Mouse (Mus musculus): ENCODE data around the gene Pllp. TPM values are rescaled to one million over a fixed set of nuclear protein-coding genes. Genes with fewer than 3 reads are reported as not detected.

Gene Pllp
- polyA plus RNA-seq (2014; fragmentation: Nextera tagmentation; extraction: Ambion mirVana), result 4.6 and 8.1 TPM in 2 replicates

DNA sequence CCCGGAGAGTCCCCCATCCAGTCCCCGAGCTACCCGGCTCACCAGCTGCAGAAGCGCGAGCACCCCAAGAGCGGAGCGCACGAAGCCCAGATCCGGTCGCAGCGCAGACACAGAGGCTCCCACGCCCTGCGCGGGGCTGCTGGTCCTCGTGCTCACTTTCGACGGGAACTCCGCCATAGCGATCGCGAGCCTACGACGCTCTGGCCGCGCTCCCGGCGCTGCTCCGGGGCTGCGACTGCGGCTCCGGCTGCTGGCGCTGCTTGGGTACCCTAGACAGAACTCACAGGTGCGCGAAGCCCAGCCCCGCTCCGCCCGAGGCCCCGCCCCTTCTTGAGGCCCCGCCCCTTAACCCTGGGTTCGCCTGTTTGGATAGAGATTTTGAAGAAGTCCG lies at the start of gene Pllp:
Pllp (minus strand) TSS at position 285 of the 391 bp plus-strand sequence.
- H3K27ac ChIP-seq (replicated peaks; ENCODE audit: low read depth, low read length), result no peak within 1 kb of the TSS
- peaks cover 55% of the 10 kb centered on the region for H3K27me3 ChIP-seq (replicated peaks; ENCODE audit: control insufficient read depth, insufficient read depth, low read length)
- no peaks in the 10 kb centered on the region for H3K9me3 ChIP-seq (ENCODE audit: control insufficient read depth, low read length)
- under 1% methylated on average over 35 of the region's 41 CpGs for WGBS
- DNase-seq (ENCODE audit: low spot score), result peak; percentile 59
- 0 out of 2 replicates have a peak, but pooled peaks cover 5% of the 10 kb centered on the region for H3K4me1 ChIP-seq (ENCODE audit: control insufficient read depth, insufficient read depth, low read length)
- peak within 1 kb of the TSS; percentile 65 for H3K4me2 ChIP-seq (ENCODE audit: low read depth, low read length)
- no peaks in the 10 kb centered on the region for H3K36me3 ChIP-seq (ENCODE audit: control insufficient read depth, insufficient read depth, low read length)
- peak within 1 kb of the TSS; percentile 30; the same call in 1 of the 2 replicates for H3K9ac ChIP-seq (ENCODE audit: low read depth, low read length)
- H3K4me3 ChIP-seq (ENCODE audit: low read depth, low read length), result peak within 1 kb of the TSS; percentile 35
- ATAC-seq (ENCODE audit: low read depth), result peak; percentile 64

DNA sequence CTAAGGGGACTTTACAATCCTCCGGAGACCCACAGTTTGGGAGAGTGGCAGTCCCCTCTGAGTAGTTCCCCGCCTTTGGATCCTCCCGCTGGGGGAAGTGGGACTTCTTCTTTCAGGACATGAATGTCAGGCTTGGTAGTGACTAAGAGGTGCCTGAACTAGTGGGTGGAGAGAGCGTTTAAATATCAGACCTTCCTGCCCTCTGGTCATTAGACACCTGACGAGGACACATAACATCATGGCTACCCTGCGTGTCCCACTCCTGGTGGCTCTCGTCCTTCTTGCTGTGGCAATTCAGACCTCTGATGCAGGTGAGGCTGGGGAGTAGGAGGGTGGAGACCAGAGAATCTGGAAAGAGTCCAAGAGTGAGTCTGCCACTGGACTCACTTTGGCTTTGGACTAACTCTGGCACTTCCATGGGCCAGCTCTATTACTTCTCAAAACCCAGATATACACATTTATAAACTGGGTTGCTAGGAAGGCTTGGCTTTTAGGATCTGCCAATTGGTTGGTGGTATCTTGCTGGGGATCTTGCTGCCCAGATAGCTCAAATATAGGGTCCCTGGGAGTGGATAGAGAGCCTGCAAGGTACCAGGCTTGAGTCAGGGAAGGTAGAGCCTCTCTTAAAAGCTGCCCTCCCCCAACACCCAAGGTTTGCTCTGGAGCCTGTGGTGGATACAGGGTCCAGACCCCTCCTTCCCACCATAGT lies 49.6 kb upstream of the Pllp start, which contains the start of gene Ccl22:
Ccl22 (plus strand) TSS at position 115 of the 709 bp plus-strand sequence.
- no peaks in the 10 kb centered on the region for H3K4me1 ChIP-seq (ENCODE audit: control insufficient read depth, insufficient read depth, low read length)
- H3K9me3 ChIP-seq (ENCODE audit: control insufficient read depth, low read length), result no peaks in the 10 kb centered on the region
- DNase-seq (ENCODE audit: low spot score), result no peak
- H3K27me3 ChIP-seq (replicated peaks; ENCODE audit: control insufficient read depth, insufficient read depth, low read length), result no peaks in the 10 kb centered on the region
- 87% methylated on average over 7 of the region's 7 CpGs for whole genome bisulfite sequencing
- no peak within 1 kb of the TSS for H3K4me2 ChIP-seq (ENCODE audit: low read depth, low read length)
- no peak within 1 kb of the TSS for H3K9ac ChIP-seq (ENCODE audit: low read depth, low read length)
- H3K4me3 ChIP-seq (ENCODE audit: low read depth, low read length), result no peak within 1 kb of the TSS
- no peaks in the 10 kb centered on the region for H3K36me3 ChIP-seq (ENCODE audit: control insufficient read depth, insufficient read depth, low read length)
- no peak within 1 kb of the TSS for H3K27ac ChIP-seq (replicated peaks; ENCODE audit: low read depth, low read length)
- ATAC-seq (ENCODE audit: low read depth), result no peak

DNA sequence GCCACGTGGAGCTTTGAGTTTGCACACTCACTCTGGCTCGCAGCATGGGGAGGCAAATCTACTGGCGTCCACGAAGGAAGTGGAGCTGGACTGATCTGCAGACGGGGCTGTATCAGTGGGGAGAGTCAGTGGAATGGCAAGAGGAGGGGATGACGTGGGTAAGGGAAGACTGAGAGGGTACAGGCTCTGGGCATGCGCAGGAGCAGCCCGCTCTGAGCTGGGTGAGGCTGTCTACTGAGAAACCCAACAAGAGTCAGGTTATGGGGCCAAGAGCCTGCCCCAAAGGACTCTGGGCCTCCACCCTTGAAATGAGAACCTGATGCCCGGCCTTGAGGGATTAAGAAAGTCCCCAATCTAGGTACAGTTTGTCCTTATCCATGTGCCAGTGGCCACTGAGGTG lies 48.9 kb upstream of the Pllp start:
- no peaks in the 10 kb centered on the region for H3K9me3 ChIP-seq (ENCODE audit: control insufficient read depth, low read length)
- no peak overlapping the region for H3K4me3 ChIP-seq (ENCODE audit: low read depth, low read length)
- WGBS, result 84% methylated on average over 9 of the region's 9 CpGs
- H3K4me2 ChIP-seq (ENCODE audit: low read depth, low read length), result no peak overlapping the region
- no peak overlapping the region for H3K9ac ChIP-seq (ENCODE audit: low read depth, low read length)
- H3K27me3 ChIP-seq (replicated peaks; ENCODE audit: control insufficient read depth, insufficient read depth, low read length), result no peaks in the 10 kb centered on the region
- DNase-seq (ENCODE audit: low spot score), result no peak
- no peaks in the 10 kb centered on the region for H3K36me3 ChIP-seq (ENCODE audit: control insufficient read depth, insufficient read depth, low read length)
- no peak overlapping the region for H3K27ac ChIP-seq (replicated peaks; ENCODE audit: low read depth, low read length)
- no peak for ATAC-seq (ENCODE audit: low read depth)
- H3K4me1 ChIP-seq (ENCODE audit: control insufficient read depth, insufficient read depth, low read length), result no peaks in the 10 kb centered on the region

DNA sequence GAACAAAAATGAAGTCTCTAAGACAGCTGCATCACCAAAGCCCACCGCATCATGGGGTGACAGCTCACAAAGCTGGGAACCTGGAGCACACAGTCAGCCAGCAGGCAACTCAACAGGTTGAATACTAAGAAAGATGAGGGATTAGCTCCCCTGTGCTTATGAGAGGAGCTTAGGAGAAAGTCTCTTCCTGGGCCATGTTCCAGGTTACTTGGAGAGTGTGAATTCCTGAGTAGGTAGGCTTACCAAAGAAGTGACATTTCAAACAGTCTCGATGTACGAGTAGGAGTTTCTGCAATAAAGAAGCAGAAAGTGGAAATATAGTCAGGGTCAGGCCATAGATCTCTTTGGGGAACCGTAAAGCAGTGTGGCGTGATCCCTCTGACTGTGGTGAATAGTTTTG lies 48.4 kb upstream of the Pllp start:
- Histone ChIP-seq H3K27me3 (replicated peaks; ENCODE audit: control insufficient read depth, insufficient read depth, low read length) (no peaks in the 10 kb centered on the region), H3K27ac (replicated peaks; ENCODE audit: low read depth, low read length) (no peak overlapping the region), H3K9me3 (ENCODE audit: control insufficient read depth, low read length) (no peaks in the 10 kb centered on the region), H3K9ac (ENCODE audit: low read depth, low read length) (no peak overlapping the region), H3K4me3 (ENCODE audit: low read depth, low read length) (no peak overlapping the region), H3K36me3 (ENCODE audit: control insufficient read depth, insufficient read depth, low read length) (no peaks in the 10 kb centered on the region), H3K4me2 (ENCODE audit: low read depth, low read length) (no peak overlapping the region), H3K4me1 (ENCODE audit: control insufficient read depth, insufficient read depth, low read length) (no peaks in the 10 kb centered on the region)
- ATAC-seq (ENCODE audit: low read depth) (no peak), DNase-seq (ENCODE audit: low spot score) (no peak)
- 86% methylated on average over 5 of the region's 5 CpGs for WGBS

DNA sequence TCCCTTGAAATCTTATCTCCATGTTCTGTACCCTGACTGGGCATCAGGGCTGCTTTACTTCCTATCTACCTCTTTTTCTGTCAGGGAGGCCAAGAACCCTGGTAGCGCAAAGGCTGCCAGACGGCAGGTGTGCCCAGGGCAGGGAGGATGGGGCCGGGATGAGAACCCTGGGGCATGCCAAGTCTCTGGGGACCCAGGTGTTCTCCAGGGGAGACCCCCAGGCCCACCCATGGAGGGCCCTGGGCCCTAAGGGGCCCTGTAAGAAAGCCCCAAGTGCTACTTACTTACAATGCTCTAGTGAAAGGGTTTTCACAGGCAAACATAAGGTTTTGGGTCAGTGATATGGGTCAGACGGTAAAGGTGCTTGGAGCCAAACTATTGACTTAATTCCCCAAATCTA lies 45.6 kb upstream of the Pllp start:
- Histone ChIP-seq H3K9me3 (ENCODE audit: control insufficient read depth, low read length) (no peaks in the 10 kb centered on the region), H3K36me3 (ENCODE audit: control insufficient read depth, insufficient read depth, low read length) (no peaks in the 10 kb centered on the region), H3K4me3 (ENCODE audit: low read depth, low read length) (no peak overlapping the region), H3K4me1 (ENCODE audit: control insufficient read depth, insufficient read depth, low read length) (no peaks in the 10 kb centered on the region), H3K27ac (replicated peaks; ENCODE audit: low read depth, low read length) (no peak overlapping the region), H3K9ac (ENCODE audit: low read depth, low read length) (no peak overlapping the region), H3K4me2 (ENCODE audit: low read depth, low read length) (no peak overlapping the region), H3K27me3 (replicated peaks; ENCODE audit: control insufficient read depth, insufficient read depth, low read length) (no peaks in the 10 kb centered on the region)
- ATAC-seq (ENCODE audit: low read depth) (no peak), DNase-seq (ENCODE audit: low spot score) (no peak)
- WGBS, result 90% methylated on average over 4 of the region's 4 CpGs

GRCm38 (mm10) chr8:94740591-94740990 lies 44.5 kb upstream of the Pllp start:
- Histone ChIP-seq H3K27ac (replicated peaks; ENCODE audit: low read depth, low read length) (no peak overlapping the region), H3K4me3 (ENCODE audit: low read depth, low read length) (no peak overlapping the region), H3K9ac (ENCODE audit: low read depth, low read length) (no peak overlapping the region), H3K9me3 (ENCODE audit: control insufficient read depth, low read length) (no peaks in the 10 kb centered on the region), H3K36me3 (ENCODE audit: control insufficient read depth, insufficient read depth, low read length) (no peaks in the 10 kb centered on the region), H3K27me3 (replicated peaks; ENCODE audit: control insufficient read depth, insufficient read depth, low read length) (no peaks in the 10 kb centered on the region), H3K4me1 (ENCODE audit: control insufficient read depth, insufficient read depth, low read length) (no peaks in the 10 kb centered on the region), H3K4me2 (ENCODE audit: low read depth, low read length) (no peak overlapping the region)
- WGBS, result 89% methylated on average over 3 of the region's 3 CpGs
- no peak for ATAC-seq (ENCODE audit: low read depth)
- DNase-seq (ENCODE audit: low spot score), result no peak

DNA sequence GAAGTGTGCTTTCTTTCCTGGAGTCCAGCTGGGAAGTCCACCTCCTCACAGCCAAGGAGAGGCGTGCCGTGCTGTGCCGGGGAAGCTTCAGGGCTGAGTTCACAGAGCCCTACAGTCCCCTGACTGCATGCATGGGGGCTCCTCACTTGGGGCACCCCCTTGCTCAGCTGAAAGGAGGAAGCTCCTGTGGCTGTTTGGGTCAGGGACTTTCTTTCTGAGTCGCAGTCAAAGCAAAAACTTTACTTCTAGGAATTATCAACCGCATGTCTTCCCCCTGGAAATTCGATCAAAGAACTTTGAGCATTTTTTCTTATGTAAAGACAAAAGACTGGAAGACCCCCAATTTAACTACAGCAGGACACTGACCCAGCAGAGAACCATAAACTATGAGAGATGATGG lies 43.8 kb upstream of the Pllp start:
- no peak for DNase-seq (ENCODE audit: low spot score)
- no peaks in the 10 kb centered on the region for H3K36me3 ChIP-seq (ENCODE audit: control insufficient read depth, insufficient read depth, low read length)
- no peak overlapping the region for H3K9ac ChIP-seq (ENCODE audit: low read depth, low read length)
- ATAC-seq (ENCODE audit: low read depth), result no peak
- H3K4me2 ChIP-seq (ENCODE audit: low read depth, low read length), result no peak overlapping the region
- no peak overlapping the region for H3K27ac ChIP-seq (replicated peaks; ENCODE audit: low read depth, low read length)
- no peaks in the 10 kb centered on the region for H3K27me3 ChIP-seq (replicated peaks; ENCODE audit: control insufficient read depth, insufficient read depth, low read length)
- no peaks in the 10 kb centered on the region for H3K4me1 ChIP-seq (ENCODE audit: control insufficient read depth, insufficient read depth, low read length)
- H3K4me3 ChIP-seq (ENCODE audit: low read depth, low read length), result no peak overlapping the region
- no peaks in the 10 kb centered on the region for H3K9me3 ChIP-seq (ENCODE audit: control insufficient read depth, low read length)
- 86% methylated on average over 6 of the region's 6 CpGs for WGBS

DNA sequence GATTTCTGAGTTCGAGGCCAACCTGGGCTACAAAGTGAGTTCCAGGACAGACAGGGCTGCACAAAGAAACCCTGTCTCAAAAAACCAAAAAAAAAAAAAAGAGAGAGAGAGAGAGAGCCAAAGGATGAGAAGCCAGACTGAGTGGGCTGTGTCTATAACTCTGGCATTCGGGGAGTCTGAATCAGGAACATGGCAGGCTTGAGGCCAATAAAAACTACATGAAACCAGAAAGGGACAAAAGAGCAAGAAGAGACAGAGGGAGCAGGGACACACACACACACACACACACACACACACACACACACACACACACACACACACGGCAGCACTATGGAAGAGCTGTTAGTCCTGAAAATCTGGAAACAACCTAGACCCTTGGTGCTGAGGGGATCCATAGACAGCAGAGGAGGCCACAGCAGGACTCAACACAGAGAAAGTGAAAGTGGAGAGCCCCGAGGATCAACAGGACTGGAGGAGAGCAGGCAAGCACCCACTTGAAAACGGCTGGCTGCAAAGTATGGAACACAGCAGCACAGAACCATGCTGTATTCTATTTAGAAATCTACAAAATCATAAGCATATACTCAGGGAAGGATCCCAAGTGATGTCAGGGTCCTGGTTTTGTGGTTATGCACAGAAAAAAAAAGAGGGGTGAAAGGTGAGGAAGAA lies 39.5 kb upstream of the Pllp start:
- H3K4me1 ChIP-seq (ENCODE audit: control insufficient read depth, insufficient read depth, low read length), result no peaks in the 10 kb centered on the region
- H3K4me3 ChIP-seq (ENCODE audit: low read depth, low read length), result no peak overlapping the region
- no peaks in the 10 kb centered on the region for H3K9me3 ChIP-seq (ENCODE audit: control insufficient read depth, low read length)
- DNase-seq (ENCODE audit: low spot score) (no peak), ATAC-seq (ENCODE audit: low read depth) (no peak)
- WGBS, result 59% methylated on average over 5 of the region's 5 CpGs
- H3K36me3 ChIP-seq (ENCODE audit: control insufficient read depth, insufficient read depth, low read length), result no peaks in the 10 kb centered on the region
- no peak overlapping the region for H3K4me2 ChIP-seq (ENCODE audit: low read depth, low read length)
- no peak overlapping the region for H3K27ac ChIP-seq (replicated peaks; ENCODE audit: low read depth, low read length)
- no peaks in the 10 kb centered on the region for H3K27me3 ChIP-seq (replicated peaks; ENCODE audit: control insufficient read depth, insufficient read depth, low read length)
- no peak overlapping the region for H3K9ac ChIP-seq (ENCODE audit: low read depth, low read length)

All from embryonic facial prominence, embryonic 14.5 days (tissue).